Mouse (Mus musculus) hindbrain, embryonic 16.5 days (tissue): ENCODE data around the gene Aqp5. TPM values are rescaled to one million over a fixed set of nuclear protein-coding genes. Genes with fewer than 3 reads are reported as not detected.

ENCODE experiments used
- ATAC-seq: fragments of 200-750 bp; cut with Nextera tagmentation; 2 replicates; pipeline ENCODE4 v1.8.0; 2017; ENCODE audit warnings: moderate TSS enrichment, moderate library complexity
- H3K27ac ChIP-seq: fragments of 300-500 bp; sonication (generic); 2 replicates; pipeline ENCODE4 v1.5.1; 2014; ENCODE audit warnings: low read depth, mild to moderate bottlenecking, control low read depth, low read length, moderate library complexity
- H3K27me3 ChIP-seq: fragments of 300-500 bp; sonication (generic); replicated peaks from 2 replicates; pipeline ENCODE4 v1.6.1; 2014; ENCODE audit warnings: low read length; ENCODE audit not compliant: control insufficient read depth, insufficient read depth
- H3K36me3 ChIP-seq: fragments of 300-500 bp; sonication (generic); 2 replicates; pipeline ENCODE4 v1.6.1; 2014; ENCODE audit warnings: mild to moderate bottlenecking, low read length, moderate library complexity, mixed read lengths; ENCODE audit not compliant: control insufficient read depth, insufficient read depth
- H3K4me1 ChIP-seq: fragments of 300-500 bp; sonication (generic); 2 replicates; pipeline ENCODE4 v1.6.1; 2014; ENCODE audit warnings: low read depth, low read length; ENCODE audit not compliant: control insufficient read depth, insufficient read depth
- H3K4me2 ChIP-seq: fragments of 300-500 bp; sonication (generic); 2 replicates; pipeline ENCODE4 v1.6.1; 2014; ENCODE audit warnings: mild to moderate bottlenecking, low read length, control low read depth, moderate library complexity
- H3K4me3 ChIP-seq: fragments of 300-500 bp; sonication (generic); 2 replicates; pipeline ENCODE4 v1.5.1; 2014; ENCODE audit warnings: mild to moderate bottlenecking, low read length, control low read depth, moderate library complexity
- H3K9ac ChIP-seq: fragments of 300-500 bp; sonication (generic); 2 replicates; pipeline ENCODE4 v1.6.1; 2014; ENCODE audit warnings: low read depth, mild to moderate bottlenecking, control low read depth, low read length, moderate library complexity
- H3K9me3 ChIP-seq: fragments of 300-500 bp; sonication (generic); 2 replicates; pipeline ENCODE4 v1.6.1; 2014; ENCODE audit warnings: mild to moderate bottlenecking, low read length, moderate library complexity; ENCODE audit not compliant: control insufficient read depth
- WGBS: fragments of 180-500 bp; shearing (Covaris S2); extraction: QIAGEN DNeasy Blood & Tissue Kit; methylation state at CpG from one replicate; pipeline ENCODE4 v1.1.7; 2014; 5-methylcytosine and 5-hydroxymethylcytosine counted together
- polyA plus RNA-seq: library from polyadenylated mRNA; unstranded; fragments of >200 nt; fragmentation: Nextera tagmentation; extraction: Ambion mirVana; gene quantifications from 2 replicates; pipeline ENCODE4 v1.2.1, GENCODE M21; 2015

Aqp5 gene
- polyA plus RNA-seq, 1 experiment from 2014 or later: 0.95 TPM

DNA sequence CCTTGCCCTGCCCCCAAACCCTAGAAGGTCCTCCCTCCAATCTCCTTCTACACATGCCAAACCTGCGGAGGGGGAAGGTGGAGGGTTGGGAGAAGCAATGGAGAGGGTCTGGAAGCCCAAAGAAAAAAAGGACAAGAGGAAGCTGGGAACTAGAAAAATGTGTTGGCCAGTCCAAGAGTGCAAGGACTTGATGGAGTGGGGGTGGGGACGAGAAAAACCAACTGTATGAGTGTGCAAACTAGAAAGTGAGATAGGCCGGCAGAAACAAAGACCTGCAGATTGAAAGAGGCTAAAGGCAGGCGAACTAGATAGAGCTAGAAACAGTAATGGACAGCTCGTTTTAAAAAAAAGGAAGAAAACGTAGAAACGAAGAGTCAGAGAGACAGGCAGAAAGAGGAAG, 878 bp upstream of the Aqp5 start:
- Histone ChIP-seq H3K27me3 (peaks cover 61% of the 10 kb centered on the region), H3K4me3 (no peak overlapping the region), H3K4me1 (peaks cover 7% of the 10 kb centered on the region), H3K4me2 (no peak overlapping the region), H3K9ac (no peak overlapping the region), H3K27ac (no peak overlapping the region), H3K9me3 (no peaks in the 10 kb centered on the region), H3K36me3 (no peaks in the 10 kb centered on the region)
- no peak for ATAC-seq
- WGBS: 25% methylated on average over 7 of the region's 7 CpGs

DNA sequence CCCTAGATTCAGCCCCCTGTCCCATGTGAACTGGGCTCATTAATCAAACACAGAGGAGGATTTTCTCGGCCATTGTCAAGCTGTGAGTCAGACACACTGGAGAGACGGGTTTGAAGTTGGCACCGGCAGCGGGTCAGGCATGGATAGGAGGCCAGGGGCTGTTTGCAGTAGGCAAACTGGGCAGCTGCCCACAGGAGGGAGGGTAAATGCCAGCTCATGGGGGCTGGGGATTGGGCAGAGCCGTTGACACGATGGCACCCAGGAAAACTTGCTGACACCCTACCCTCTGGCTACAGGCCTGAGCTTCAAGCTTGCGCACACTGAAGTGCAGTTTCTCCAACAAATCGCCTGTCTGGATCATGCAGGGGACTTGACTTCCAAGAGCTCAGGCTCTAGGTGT, 1.6 kb downstream of the Aqp5 start:
- ATAC-seq: no peak
- Histone ChIP-seq H3K9ac (no peak overlapping the region), H3K4me2 (no peak overlapping the region), H3K4me1 (peaks cover 4% of the 10 kb centered on the region), H3K36me3 (no peaks in the 10 kb centered on the region), H3K4me3 (no peak overlapping the region), H3K27ac (no peak overlapping the region), H3K27me3 (peaks cover 51% of the 10 kb centered on the region), H3K9me3 (no peaks in the 10 kb centered on the region)
- 38% methylated on average over 8 of the region's 8 CpGs for WGBS

- Histone ChIP-seq H3K36me3 (no peaks in the 10 kb centered on the region), H3K27ac (no peak overlapping the region), H3K4me2 (no peak overlapping the region), H3K4me1 (peaks cover 4% of the 10 kb centered on the region), H3K27me3 (peaks cover 51% of the 10 kb centered on the region), H3K4me3 (no peak overlapping the region), H3K9ac (no peak overlapping the region), H3K9me3 (no peaks in the 10 kb centered on the region)
- ATAC-seq: no peak
- WGBS: 82% methylated on average over 5 of the region's 5 CpGs
These were observed 2.3 kb downstream of the Aqp5 start for GRCm38 (mm10) chr15:99592877-99593276.

GRCm38 (mm10) chr15:99594951-99595350, 4.4 kb downstream of the Aqp5 start:
- H3K27ac ChIP-seq: no peak overlapping the region
- H3K36me3 ChIP-seq: no peaks in the 10 kb centered on the region
- H3K9ac ChIP-seq: no peak overlapping the region
- no peak overlapping the region for H3K4me3 ChIP-seq
- ATAC-seq: no peak
- H3K4me1 ChIP-seq: peaks cover 14% of the 10 kb centered on the region
- H3K9me3 ChIP-seq: no peaks in the 10 kb centered on the region
- H3K27me3 ChIP-seq: peaks cover 31% of the 10 kb centered on the region
- 86% methylated on average over 10 of the region's 10 CpGs for WGBS
- no peak overlapping the region for H3K4me2 ChIP-seq

GRCm38 (mm10) chr15:99596056-99596687, 5.6 kb downstream of the Aqp5 start:
- H3K4me2 ChIP-seq: no peak overlapping the region
- no peak overlapping the region for H3K4me3 ChIP-seq
- peaks cover 13% of the 10 kb centered on the region for H3K4me1 ChIP-seq
- no peak overlapping the region for H3K9ac ChIP-seq
- no peaks in the 10 kb centered on the region for H3K36me3 ChIP-seq
- WGBS: 0% methylated on average over 7 of the region's 7 CpGs
- H3K9me3 ChIP-seq: no peaks in the 10 kb centered on the region
- H3K27me3 ChIP-seq: peaks cover 20% of the 10 kb centered on the region
- ATAC-seq: peak; percentile 83
- H3K27ac ChIP-seq: no peak overlapping the region

DNA sequence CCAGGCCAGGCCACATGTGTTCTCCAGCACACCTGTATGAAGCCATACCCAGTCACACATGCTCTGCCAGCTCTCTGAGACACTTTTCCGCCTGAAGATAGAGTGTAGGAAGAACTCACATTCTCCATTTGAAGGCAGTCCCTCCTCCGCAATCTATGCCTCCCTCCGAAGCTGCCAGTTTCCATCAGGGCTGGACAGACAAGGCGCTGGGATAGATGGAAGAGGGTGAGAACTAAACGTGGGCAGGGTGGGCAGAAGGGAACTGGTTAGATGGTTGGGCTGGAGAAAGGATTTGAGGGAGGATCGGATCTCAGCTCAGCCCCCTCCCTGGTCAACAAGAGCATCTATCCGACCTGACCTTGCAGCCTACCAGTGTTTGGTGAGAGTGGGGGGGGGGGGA, 6.3 kb downstream of the Aqp5 start:
- ATAC-seq: no peak
- no peak overlapping the region for H3K27ac ChIP-seq
- no peaks in the 10 kb centered on the region for H3K36me3 ChIP-seq
- H3K9me3 ChIP-seq: no peaks in the 10 kb centered on the region
- peaks cover 14% of the 10 kb centered on the region for H3K27me3 ChIP-seq
- 58% methylated on average over 7 of the region's 7 CpGs for WGBS
- H3K4me2 ChIP-seq: no peak overlapping the region
- H3K9ac ChIP-seq: no peak overlapping the region
- no peak overlapping the region for H3K4me3 ChIP-seq
- peaks cover 18% of the 10 kb centered on the region for H3K4me1 ChIP-seq

DNA sequence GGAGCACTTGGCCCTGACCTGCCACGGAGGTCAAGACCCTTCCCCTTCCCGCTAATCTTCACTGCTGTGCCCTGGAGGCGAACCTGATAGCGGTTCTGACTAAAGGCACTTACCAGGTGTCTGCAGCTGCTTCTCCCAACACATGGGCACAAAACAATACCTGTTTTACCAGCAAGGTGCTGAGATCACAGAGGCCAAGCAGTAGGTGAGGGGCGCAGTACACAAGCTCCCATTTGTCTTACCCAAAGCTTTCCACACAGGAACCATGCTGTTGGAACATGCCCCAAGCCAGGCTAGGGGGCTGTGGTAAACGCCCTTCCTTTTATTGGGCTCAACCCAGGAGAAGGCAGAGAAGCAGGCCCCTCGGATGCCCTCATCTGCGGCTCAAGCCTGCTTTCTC, 7.0 kb downstream of the Aqp5 start:
- peaks cover 18% of the 10 kb centered on the region for H3K4me1 ChIP-seq
- H3K4me2 ChIP-seq: no peak overlapping the region
- H3K36me3 ChIP-seq: no peaks in the 10 kb centered on the region
- peaks cover 10% of the 10 kb centered on the region for H3K27me3 ChIP-seq
- no peaks in the 10 kb centered on the region for H3K9me3 ChIP-seq
- no peak overlapping the region for H3K27ac ChIP-seq
- no peak for ATAC-seq
- no peak overlapping the region for H3K9ac ChIP-seq
- H3K4me3 ChIP-seq: no peak overlapping the region
- 62% methylated on average over 8 of the region's 8 CpGs for WGBS

- peak; percentile 32; the same call in 1 of the 2 replicates for ATAC-seq
- H3K9me3 ChIP-seq: no peaks in the 10 kb centered on the region
- H3K4me3 ChIP-seq: no peak overlapping the region
- H3K4me1 ChIP-seq: peaks cover 18% of the 10 kb centered on the region
- H3K27ac ChIP-seq: no peak overlapping the region; the same call in 1 of the 2 replicates
- WGBS: 33% methylated on average over 17 of the region's 17 CpGs
- H3K36me3 ChIP-seq: no peaks in the 10 kb centered on the region
- H3K4me2 ChIP-seq: no peak overlapping the region
- peak overlapping the region; percentile 33; the same call in 1 of the 2 replicates for H3K9ac ChIP-seq
- H3K27me3 ChIP-seq: peaks cover 3% of the 10 kb centered on the region
These were observed 8.9 kb downstream of the Aqp5 start for GRCm38 (mm10) chr15:99599245-99600070.

- Histone ChIP-seq H3K4me3 (no peak within 1 kb of the TSS), H3K4me2 (no peak within 1 kb of the TSS), H3K27ac (peak within 1 kb of the TSS; percentile 42; the same call in 1 of the 2 replicates), H3K9ac (peak within 1 kb of the TSS; percentile 27; the same call in 1 of the 2 replicates), H3K27me3 (no peaks in the 10 kb centered on the region), H3K9me3 (no peaks in the 10 kb centered on the region), H3K36me3 (no peaks in the 10 kb centered on the region), H3K4me1 (peaks cover 19% of the 10 kb centered on the region)
- 46% methylated on average over 22 of the region's 22 CpGs for WGBS
- ATAC-seq: no peak
These were observed 10.6 kb downstream of the Aqp5 start, which contains the start of gene Aqp6 for GRCm38 (mm10) chr15:99600986-99601822. Gene Aqp6, plus strand, starts transcription at chr15:99601400.
